In the genomic region with DNA sequence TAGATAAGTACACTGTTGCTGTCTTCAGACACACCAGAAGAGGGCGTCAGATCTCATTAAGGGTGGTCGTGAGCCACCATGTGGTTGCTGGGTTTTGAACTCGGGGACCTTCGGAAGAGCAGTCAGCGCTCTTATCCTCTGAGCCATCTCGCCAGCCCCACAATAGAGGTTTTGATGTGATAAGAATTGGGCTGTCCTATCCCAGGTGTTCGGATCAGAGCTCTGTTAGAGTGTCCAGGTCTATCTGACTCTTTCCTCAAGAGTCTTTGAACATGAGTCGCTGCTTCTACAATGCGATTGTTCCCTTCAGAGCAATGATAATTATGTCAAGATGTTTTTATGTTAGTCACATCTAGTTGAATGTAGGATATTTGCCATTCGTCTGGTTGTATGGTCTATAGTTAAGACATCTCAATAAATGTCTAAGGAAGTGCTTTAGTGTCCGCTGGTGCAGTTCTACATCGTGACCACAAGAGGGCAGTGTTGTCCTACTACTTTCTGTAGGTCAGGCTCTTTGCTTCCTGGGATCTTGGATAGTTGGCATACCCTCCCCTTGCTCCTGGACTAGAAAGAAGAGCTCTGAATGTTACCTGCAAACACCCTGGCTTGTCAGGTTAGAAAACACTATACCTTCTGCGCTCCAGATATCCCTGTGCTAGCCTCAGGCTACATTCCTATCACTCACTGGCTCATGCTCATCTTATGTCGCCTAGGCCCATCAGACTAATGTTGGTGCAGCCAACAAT, we compare ENCODE assay signal across 8 mouse cellular contexts. TPM values are rescaled to one million over a fixed set of nuclear protein-coding genes. Genes with fewer than 3 reads are reported as not detected.
DNase-seq lines count a peak whose midpoint lies in the region; ATAC-seq lines count a peak whose summit lies in the region.

No protein-coding gene starts in this region.

- DNase-seq in forebrain, embryonic 10.5 days (ENCODE audit: extremely low spot score, low spot score), result peak; percentile 51
- DNase-seq in 3T3-L1 (ENCODE audit: low read depth, low spot score) (peak; percentile 80), adipocyte (ENCODE audit: low spot score) (peak; percentile 62)
- DNase-seq in forebrain, embryonic 14.5 days (ENCODE audit: low spot score), result peak; percentile 83
- peak; percentile 52 for DNase-seq in kidney, postnatal 10 days
- peak; percentile 64 for DNase-seq in naive thymus-derived CD4-positive, alpha-beta T cell, adult 2 months (ENCODE audit: low read depth)
- no peak for DNase-seq in right cerebral cortex, postnatal 14 days

- no peak overlapping the region for H3K4me3 ChIP-seq in forebrain, embryonic 10.5 days
- no peak overlapping the region for H3K4me3 ChIP-seq in forebrain, embryonic 15.5 days
- no peak overlapping the region for H3K4me3 ChIP-seq in forebrain, embryonic 14.5 days (ENCODE audit: low read depth, low read length)

- no peak overlapping the region for H3K4me2 ChIP-seq in forebrain, embryonic 15.5 days (replicated peaks)
- H3K4me2 ChIP-seq in forebrain, embryonic 14.5 days (ENCODE audit: low read length), result no peak overlapping the region

- H3K36me3 ChIP-seq in forebrain, embryonic 10.5 days (replicated peaks), result no peaks in the 10 kb centered on the region
- no peaks in the 10 kb centered on the region for H3K36me3 ChIP-seq in forebrain, embryonic 15.5 days
- no peaks in the 10 kb centered on the region for H3K36me3 ChIP-seq in forebrain, embryonic 14.5 days (ENCODE audit: control insufficient read depth, insufficient read depth, low read length)

- H3K27ac ChIP-seq in forebrain, embryonic 10.5 days, result no peak overlapping the region
- no peak overlapping the region for H3K27ac ChIP-seq in forebrain, embryonic 15.5 days (replicated peaks)
- no peak overlapping the region for H3K27ac ChIP-seq in forebrain, embryonic 14.5 days (ENCODE audit: low read depth, low read length)

- no peak for ATAC-seq in forebrain, embryonic 15.5 days (replicated peaks)
- ATAC-seq in forebrain, embryonic 14.5 days, result peak; percentile 42

- no peaks in the 10 kb centered on the region for H3K4me1 ChIP-seq in forebrain, embryonic 10.5 days
- no peaks in the 10 kb centered on the region for H3K4me1 ChIP-seq in forebrain, embryonic 15.5 days
- no peaks in the 10 kb centered on the region for H3K4me1 ChIP-seq in forebrain, embryonic 14.5 days (ENCODE audit: control insufficient read depth, insufficient read depth, low read length)

- WGBS in forebrain, embryonic 10.5 days, result 39% methylated on average over 14 of the region's 14 CpGs
- WGBS in forebrain, embryonic 15.5 days, result 36% methylated on average over 14 of the region's 14 CpGs
- 37% methylated on average over 14 of the region's 14 CpGs for WGBS in forebrain, embryonic 14.5 days

- H3K27me3 ChIP-seq in forebrain, embryonic 10.5 days (ENCODE audit: poor library complexity, severe bottlenecking), result no peaks in the 10 kb centered on the region
- no peaks in the 10 kb centered on the region for H3K27me3 ChIP-seq in forebrain, embryonic 15.5 days
- H3K27me3 ChIP-seq in forebrain, embryonic 14.5 days (replicated peaks; ENCODE audit: control insufficient read depth, insufficient read depth, low read length), result no peaks in the 10 kb centered on the region

- H3K9me3 ChIP-seq in forebrain, embryonic 10.5 days, result no peaks in the 10 kb centered on the region
- H3K9me3 ChIP-seq in forebrain, embryonic 15.5 days, result no peaks in the 10 kb centered on the region
- no peaks in the 10 kb centered on the region for H3K9me3 ChIP-seq in forebrain, embryonic 14.5 days (replicated peaks; ENCODE audit: control insufficient read depth, low read length)

- H3K9ac ChIP-seq in forebrain, embryonic 15.5 days (replicated peaks), result no peak overlapping the region
- H3K9ac ChIP-seq in forebrain, embryonic 14.5 days (ENCODE audit: low read length), result no peak overlapping the region

RNA-seq across cellular contexts. Expression of a gene that starts 3.8 kb away (rescaled TPM):
- polyA plus RNA-seq in forebrain, embryonic 10.5 days (2016; fragmentation: Nextera tagmentation; extraction: Ambion mirVana), result not detected in 2 replicates
- polyA plus RNA-seq in forebrain, embryonic 15.5 days (2015; fragmentation: Nextera tagmentation; extraction: Ambion mirVana), result not detected in 2 replicates
- polyA plus RNA-seq in forebrain, embryonic 14.5 days (2014; fragmentation: Nextera tagmentation; extraction: Ambion mirVana), result not detected in 2 replicates

RNA-seq across cellular contexts. Expression of a gene that starts 8.4 kb away (rescaled TPM):
- polyA plus RNA-seq in forebrain, embryonic 10.5 days (2016; fragmentation: Nextera tagmentation; extraction: Ambion mirVana), result 0.77 and 1.3 TPM in 2 replicates
- 3.6 and 3.7 TPM in 2 replicates for polyA plus RNA-seq in forebrain, embryonic 15.5 days (2015; fragmentation: Nextera tagmentation; extraction: Ambion mirVana)
- polyA plus RNA-seq in forebrain, embryonic 14.5 days (2014; fragmentation: Nextera tagmentation; extraction: Ambion mirVana), result 3.2 and 4.3 TPM in 2 replicates

RNA-seq across cellular contexts. Expression of a gene that starts 13.8 kb away (rescaled TPM):
- not detected in 2 replicates for polyA plus RNA-seq in forebrain, embryonic 10.5 days (2016; fragmentation: Nextera tagmentation; extraction: Ambion mirVana)
- not detected in 2 replicates for polyA plus RNA-seq in forebrain, embryonic 15.5 days (2015; fragmentation: Nextera tagmentation; extraction: Ambion mirVana)
- polyA plus RNA-seq in forebrain, embryonic 14.5 days (2014; fragmentation: Nextera tagmentation; extraction: Ambion mirVana), result not detected in 2 replicates

RNA-seq across cellular contexts. Expression of a gene that starts 23.8 kb away (rescaled TPM):
- polyA plus RNA-seq in forebrain, embryonic 10.5 days (2016; fragmentation: Nextera tagmentation; extraction: Ambion mirVana), result 25.8 and 26.4 TPM in 2 replicates
- polyA plus RNA-seq in forebrain, embryonic 15.5 days (2015; fragmentation: Nextera tagmentation; extraction: Ambion mirVana), result 49.4 and 53.6 TPM in 2 replicates
- polyA plus RNA-seq in forebrain, embryonic 14.5 days (2014; fragmentation: Nextera tagmentation; extraction: Ambion mirVana), result 51.0 and 57.0 TPM in 2 replicates

RNA-seq across cellular contexts. Expression of a gene that starts 26.5 kb away (rescaled TPM):
- polyA plus RNA-seq in forebrain, embryonic 10.5 days (2016; fragmentation: Nextera tagmentation; extraction: Ambion mirVana), result not detected in 2 replicates
- not detected in 2 replicates for polyA plus RNA-seq in forebrain, embryonic 15.5 days (2015; fragmentation: Nextera tagmentation; extraction: Ambion mirVana)
- not detected in 2 replicates for polyA plus RNA-seq in forebrain, embryonic 14.5 days (2014; fragmentation: Nextera tagmentation; extraction: Ambion mirVana)
